Mouse (Mus musculus): ENCODE measurements around the gene Rps29. TPM values are rescaled to one million over a fixed set of nuclear protein-coding genes. Genes with fewer than 3 reads are reported as not detected.
A peak's percentile ranks its signal among the peaks of the same experiment; 100 is the strongest.
"Not testable (repeated sequence)": the region's sequence is repeated elsewhere in the genome, so short reads cannot be mapped to it uniquely, and the experiment has no call there.

Gene Rps29
- polyA plus RNA-seq (2015; fragmentation: Nextera tagmentation; extraction: Ambion mirVana) = 1,017 and 1,154 TPM in 2 replicates

DNA sequence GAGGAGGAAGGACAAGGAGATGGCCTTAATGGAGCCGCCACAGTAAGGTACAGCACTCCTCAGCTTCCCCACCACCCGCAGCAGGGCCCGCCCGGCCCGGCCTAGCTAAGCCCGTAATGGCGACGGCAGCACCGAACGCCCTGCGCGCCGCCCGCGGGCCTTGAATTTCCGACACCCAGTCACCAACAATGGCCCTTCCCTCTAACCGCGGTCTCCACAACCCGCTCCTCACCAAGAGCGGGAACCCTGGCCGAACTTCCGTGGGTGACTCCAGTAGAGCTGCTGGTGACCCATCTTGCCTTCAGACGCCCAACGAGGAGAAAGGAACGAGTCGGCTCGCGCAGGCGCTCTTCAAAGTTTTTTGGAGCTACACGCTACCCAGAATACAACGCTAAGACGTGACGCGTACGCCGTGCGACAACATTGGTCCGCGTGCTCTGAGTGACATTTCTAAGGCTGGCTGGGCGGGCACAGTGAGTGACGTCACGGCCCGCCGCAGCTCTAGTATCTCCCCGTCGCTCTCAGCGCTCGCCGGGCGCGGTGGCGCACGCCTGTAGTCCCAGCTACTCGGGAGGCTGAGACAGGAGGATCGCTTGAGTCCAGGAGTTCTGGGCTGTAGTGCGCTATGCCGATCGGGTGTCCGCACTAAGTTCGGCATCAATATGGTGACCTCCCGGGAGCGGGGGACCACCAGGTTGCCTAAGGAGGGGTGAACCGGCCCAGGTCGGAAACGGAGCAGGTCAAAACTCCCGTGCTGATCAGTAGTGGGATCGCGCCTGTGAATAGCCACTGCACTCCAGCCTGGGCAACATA lies at the start of gene Rps29:
TSS of gene Rps29 (minus strand) at position 422 of the 813 bp plus-strand sequence.
- Histone ChIP-seq H3K27ac (replicated peaks) (peak within 1 kb of the TSS; percentile 96), H3K4me3 (peak within 1 kb of the TSS; percentile 73), H3K36me3 (peaks cover 21% of the 10 kb centered on the region), H3K4me2 (peak within 1 kb of the TSS; percentile 74), H3K9ac (peak within 1 kb of the TSS; percentile 89), H3K4me1 (replicated peaks) (peaks cover 13% of the 10 kb centered on the region)
- peak; percentile 99 for ATAC-seq (ENCODE audit: low read depth)
- H3K9me3 ChIP-seq, H3K27me3 ChIP-seq: not testable (repeated sequence)
- under 1% methylated on average over 59 of the region's 68 CpGs for WGBS

DNA sequence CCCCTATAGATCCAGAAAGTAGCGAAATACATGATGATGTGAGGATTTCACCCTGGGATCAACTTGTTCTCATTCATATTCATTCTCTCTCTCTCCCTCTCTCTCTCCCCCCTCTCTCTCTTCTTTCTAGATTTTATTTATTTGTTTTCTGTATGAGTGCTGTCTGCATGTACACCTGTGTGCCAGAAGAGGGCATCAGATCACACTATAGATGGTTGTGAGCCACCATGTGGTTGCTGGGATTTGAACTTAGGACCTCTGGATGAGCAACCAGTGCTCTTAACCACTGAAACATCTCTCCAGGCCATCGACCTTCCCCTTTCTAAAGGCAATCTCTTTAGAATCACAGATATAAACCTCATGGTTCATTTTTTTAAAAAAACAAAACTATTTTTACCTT lies 49.5 kb upstream of the Rps29 start:
- Histone ChIP-seq H3K9me3 (no peaks in the 10 kb centered on the region), H3K27me3 (no peaks in the 10 kb centered on the region), H3K4me3 (no peak overlapping the region), H3K4me2 (no peak overlapping the region), H3K4me1 (replicated peaks) (0 out of 2 replicates have a peak, but pooled peaks cover 2% of the 10 kb centered on the region), H3K27ac (replicated peaks) (no peak overlapping the region), H3K9ac (no peak overlapping the region), H3K36me3 (no peaks in the 10 kb centered on the region; the same call in 1 of the 2 replicates)
- no peak for ATAC-seq (ENCODE audit: low read depth)
- WGBS = 88% methylated on average over 2 of the region's 2 CpGs

DNA sequence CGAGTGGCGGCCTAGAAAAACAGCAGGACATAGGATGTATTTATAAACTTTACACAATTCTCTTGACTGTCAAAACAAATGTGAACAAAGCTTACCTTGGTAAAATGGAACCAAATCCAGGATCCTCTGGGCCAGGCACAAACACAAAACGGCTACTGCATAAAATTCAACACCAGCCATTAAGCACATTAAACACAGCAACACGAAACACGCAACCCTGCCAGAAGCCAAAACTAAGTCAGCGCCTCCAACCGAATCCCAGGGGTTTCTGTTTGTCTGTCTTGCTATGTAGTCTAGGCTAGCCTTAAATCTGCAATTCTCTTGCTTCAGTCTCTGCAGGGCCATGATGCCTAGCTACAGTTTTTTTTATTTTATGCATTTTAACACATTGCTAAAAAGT lies 48.9 kb upstream of the Rps29 start:
- 0 out of 2 replicates have a peak, but pooled peaks cover 2% of the 10 kb centered on the region for H3K4me1 ChIP-seq (replicated peaks)
- no peak overlapping the region for H3K4me3 ChIP-seq
- no peak overlapping the region for H3K4me2 ChIP-seq
- H3K27me3 ChIP-seq = no peaks in the 10 kb centered on the region
- no peaks in the 10 kb centered on the region; the same call in 1 of the 2 replicates for H3K36me3 ChIP-seq
- no peaks in the 10 kb centered on the region for H3K9me3 ChIP-seq
- H3K9ac ChIP-seq = no peak overlapping the region
- ATAC-seq (ENCODE audit: low read depth) = no peak
- H3K27ac ChIP-seq (replicated peaks) = no peak overlapping the region
- WGBS = 94% methylated on average over 7 of the region's 7 CpGs

DNA sequence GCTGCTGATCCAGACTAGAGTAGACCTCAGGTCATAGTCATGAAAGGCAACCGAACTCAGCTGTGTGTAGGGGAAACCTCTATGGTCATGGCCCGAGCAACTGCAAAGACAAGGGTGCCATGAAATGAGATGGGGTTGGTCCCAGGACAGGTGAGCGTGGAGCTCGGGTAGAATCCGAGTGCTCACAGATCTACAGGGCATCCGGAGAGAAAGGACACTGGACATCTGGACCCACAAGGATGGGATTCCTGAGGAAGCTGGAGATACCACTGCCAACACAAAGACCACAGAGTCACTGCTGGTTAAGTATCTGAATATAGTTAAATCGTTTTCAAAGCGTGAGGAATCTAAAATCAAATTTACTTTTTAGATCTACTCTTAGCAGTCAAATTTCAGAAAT lies 48.4 kb upstream of the Rps29 start:
- no peaks in the 10 kb centered on the region for H3K9me3 ChIP-seq
- H3K27ac ChIP-seq (replicated peaks) = no peak overlapping the region
- H3K4me3 ChIP-seq = no peak overlapping the region
- no peaks in the 10 kb centered on the region; the same call in 1 of the 2 replicates for H3K36me3 ChIP-seq
- ATAC-seq (ENCODE audit: low read depth) = no peak
- WGBS = 94% methylated on average over 8 of the region's 8 CpGs
- H3K27me3 ChIP-seq = no peaks in the 10 kb centered on the region
- H3K4me2 ChIP-seq = no peak overlapping the region
- no peak overlapping the region for H3K9ac ChIP-seq
- H3K4me1 ChIP-seq (replicated peaks) = 0 out of 2 replicates have a peak, but pooled peaks cover 2% of the 10 kb centered on the region

DNA sequence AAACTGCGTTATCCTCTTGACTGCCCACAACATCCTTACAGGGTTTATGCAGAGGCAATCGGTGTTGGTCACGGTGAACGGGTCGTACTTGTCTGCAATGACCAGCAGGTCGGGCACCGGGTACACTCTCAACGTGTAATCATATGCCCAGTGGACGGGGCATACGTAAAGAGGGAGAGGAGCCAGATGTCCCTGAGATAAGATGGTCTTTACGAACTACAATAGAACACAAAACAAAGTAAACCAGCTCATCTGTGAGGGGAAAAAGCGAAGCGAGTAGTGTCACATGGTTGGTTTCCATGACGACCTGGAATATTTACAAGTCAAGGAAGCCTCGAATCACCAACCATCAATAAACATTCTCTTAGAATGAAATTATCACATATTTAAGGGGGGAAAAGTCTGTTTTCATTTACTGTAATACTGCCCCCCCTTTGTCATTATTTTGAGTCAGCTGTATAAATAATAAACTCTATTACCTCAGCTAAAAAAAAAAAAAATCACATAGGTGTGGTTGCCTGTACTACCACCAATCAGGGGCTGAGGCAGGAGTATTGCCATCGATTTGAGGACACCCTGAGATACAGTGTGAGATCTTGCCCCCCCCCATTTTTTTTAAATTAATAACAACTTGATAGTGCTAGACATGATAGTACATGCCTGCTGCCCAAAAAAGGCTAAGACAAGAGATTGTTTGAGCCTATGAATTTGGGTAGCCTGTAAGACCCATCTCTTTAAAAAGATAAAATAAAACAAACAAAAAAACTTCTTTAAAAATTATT lies 45.3 kb upstream of the Rps29 start, which contains the start of gene Gm49384:
TSS of gene Gm49384 (minus strand) at position 216 of the 782 bp plus-strand sequence.
- Histone ChIP-seq H3K27me3 (no peaks in the 10 kb centered on the region), H3K4me2 (no peak within 1 kb of the TSS), H3K9ac (no peak within 1 kb of the TSS), H3K4me1 (replicated peaks) (peaks cover 9% of the 10 kb centered on the region; the same call in 1 of the 2 replicates), H3K4me3 (no peak within 1 kb of the TSS), H3K36me3 (peaks cover 11% of the 10 kb centered on the region), H3K9me3 (no peaks in the 10 kb centered on the region), H3K27ac (replicated peaks) (no peak within 1 kb of the TSS)
- WGBS = 63% methylated on average over 16 of the region's 16 CpGs
- ATAC-seq (ENCODE audit: low read depth) = peak; percentile 49; the same call in 1 of the 2 replicates

DNA sequence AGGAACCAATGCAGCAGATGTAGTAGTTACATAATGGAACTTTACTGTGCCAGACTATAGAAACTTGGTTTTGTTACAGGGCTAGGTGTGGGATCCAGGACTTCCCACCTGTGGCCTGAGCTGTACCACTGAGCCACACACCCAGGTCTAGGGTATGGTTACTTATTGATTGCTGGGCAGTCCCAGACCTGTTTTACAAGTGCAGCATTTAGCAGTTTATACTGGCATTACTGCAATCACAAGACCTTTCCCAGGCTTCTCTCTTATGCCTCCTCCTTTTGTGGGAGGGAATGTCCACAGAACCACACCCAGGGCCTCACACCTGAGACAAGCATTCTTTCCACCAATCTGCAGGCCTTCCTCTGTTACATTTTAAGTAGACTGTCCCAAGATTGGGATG lies 40.0 kb upstream of the Rps29 start:
- peak overlapping the region; percentile 97 for H3K4me2 ChIP-seq
- H3K9me3 ChIP-seq = no peaks in the 10 kb centered on the region
- H3K4me3 ChIP-seq = 0 out of 2 replicates have a peak overlapping the region, but pooled peaks have one; percentile 2
- H3K27ac ChIP-seq (replicated peaks) = no peak overlapping the region
- H3K27me3 ChIP-seq = no peaks in the 10 kb centered on the region
- peaks cover 35% of the 10 kb centered on the region for H3K4me1 ChIP-seq (replicated peaks)
- 0 out of 2 replicates have a peak overlapping the region, but pooled peaks have one; percentile 18 for H3K9ac ChIP-seq
- no peak for ATAC-seq (ENCODE audit: low read depth)
- H3K36me3 ChIP-seq = peaks cover 11% of the 10 kb centered on the region

DNA sequence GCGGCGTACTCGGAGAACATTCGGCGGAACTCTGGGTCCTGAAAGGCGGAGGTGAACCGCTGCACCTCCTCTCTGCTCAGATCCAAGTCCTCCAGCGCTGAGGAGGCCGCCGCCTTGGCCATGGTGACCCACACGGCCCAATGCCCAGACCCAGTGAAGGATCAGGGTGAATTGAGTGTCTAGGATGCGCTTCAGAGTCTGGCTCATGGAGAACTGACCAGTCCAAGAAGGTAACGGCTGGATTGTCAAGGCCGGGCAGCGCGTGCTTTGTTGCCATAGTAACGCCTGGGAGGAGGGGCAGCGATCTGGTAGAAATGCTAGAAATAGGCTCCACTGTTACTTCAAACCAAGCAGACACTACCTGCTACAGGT lies 39.2 kb upstream of the Rps29 start, which contains the start of gene Dnaaf2:
TSS of gene Dnaaf2 (minus strand) at position 266 of the 372 bp plus-strand sequence.
- Histone ChIP-seq H3K36me3 (peaks cover 11% of the 10 kb centered on the region), H3K9ac (peak within 1 kb of the TSS; percentile 88), H3K9me3 (no peaks in the 10 kb centered on the region), H3K27me3 (no peaks in the 10 kb centered on the region), H3K4me2 (peak within 1 kb of the TSS; percentile 97), H3K4me1 (replicated peaks) (peaks cover 33% of the 10 kb centered on the region), H3K27ac (replicated peaks) (peak within 1 kb of the TSS; percentile 94), H3K4me3 (peak within 1 kb of the TSS; percentile 84)
- ATAC-seq (ENCODE audit: low read depth) = peak; percentile 24
- under 1% methylated on average over 18 of the region's 18 CpGs for WGBS

DNA sequence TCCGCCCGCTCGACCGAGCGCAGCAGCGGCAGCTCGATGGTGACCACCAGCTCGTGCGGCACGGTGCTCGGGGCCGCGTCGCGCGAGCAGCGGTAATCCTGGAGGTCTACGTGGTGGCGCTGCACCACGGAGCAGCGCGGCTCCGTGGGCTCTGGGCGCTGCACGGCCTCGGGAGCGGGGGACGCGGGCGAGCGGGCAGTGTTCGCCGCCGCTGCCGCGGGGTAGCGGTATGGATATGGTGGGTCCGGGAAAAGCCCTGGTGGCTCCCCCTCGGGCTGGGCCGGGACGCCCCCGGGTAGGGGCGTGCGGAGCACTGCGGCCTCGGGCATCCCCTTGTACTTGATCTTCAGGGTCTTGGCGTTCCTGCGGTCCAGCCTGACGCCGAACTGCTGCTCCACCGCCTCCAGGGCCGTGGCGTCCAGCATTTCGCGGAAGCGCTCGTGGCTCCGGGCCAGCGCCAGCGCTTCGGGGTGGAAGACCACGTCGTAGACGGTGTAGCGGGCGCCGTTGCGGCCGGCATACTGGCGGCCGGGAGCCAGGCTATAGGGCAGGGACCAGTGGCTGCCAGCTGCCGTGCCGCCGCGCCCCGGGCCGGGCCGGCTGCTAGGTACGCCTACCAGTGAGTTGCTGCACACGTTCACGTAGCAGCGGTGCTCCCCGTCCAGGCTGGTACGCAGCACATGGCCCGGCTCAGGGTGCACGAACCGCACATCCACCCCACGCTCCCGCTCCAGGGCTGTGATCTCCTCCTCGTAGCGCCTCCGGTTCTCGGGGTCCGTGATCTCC lies 38.6 kb upstream of the Rps29 start:
- H3K36me3 ChIP-seq = peaks cover 11% of the 10 kb centered on the region
- peak overlapping the region; percentile 94 for H3K27ac ChIP-seq (replicated peaks)
- H3K4me3 ChIP-seq = peak overlapping the region; percentile 84
- peaks cover 33% of the 10 kb centered on the region for H3K4me1 ChIP-seq (replicated peaks)
- peak overlapping the region; percentile 88 for H3K9ac ChIP-seq
- ATAC-seq (ENCODE audit: low read depth) = peak; percentile 80
- whole genome bisulfite sequencing = under 1% methylated on average over 93 of the region's 94 CpGs
- H3K4me2 ChIP-seq = peak overlapping the region; percentile 97
- H3K27me3 ChIP-seq = no peaks in the 10 kb centered on the region
- H3K9me3 ChIP-seq = no peaks in the 10 kb centered on the region

DNA sequence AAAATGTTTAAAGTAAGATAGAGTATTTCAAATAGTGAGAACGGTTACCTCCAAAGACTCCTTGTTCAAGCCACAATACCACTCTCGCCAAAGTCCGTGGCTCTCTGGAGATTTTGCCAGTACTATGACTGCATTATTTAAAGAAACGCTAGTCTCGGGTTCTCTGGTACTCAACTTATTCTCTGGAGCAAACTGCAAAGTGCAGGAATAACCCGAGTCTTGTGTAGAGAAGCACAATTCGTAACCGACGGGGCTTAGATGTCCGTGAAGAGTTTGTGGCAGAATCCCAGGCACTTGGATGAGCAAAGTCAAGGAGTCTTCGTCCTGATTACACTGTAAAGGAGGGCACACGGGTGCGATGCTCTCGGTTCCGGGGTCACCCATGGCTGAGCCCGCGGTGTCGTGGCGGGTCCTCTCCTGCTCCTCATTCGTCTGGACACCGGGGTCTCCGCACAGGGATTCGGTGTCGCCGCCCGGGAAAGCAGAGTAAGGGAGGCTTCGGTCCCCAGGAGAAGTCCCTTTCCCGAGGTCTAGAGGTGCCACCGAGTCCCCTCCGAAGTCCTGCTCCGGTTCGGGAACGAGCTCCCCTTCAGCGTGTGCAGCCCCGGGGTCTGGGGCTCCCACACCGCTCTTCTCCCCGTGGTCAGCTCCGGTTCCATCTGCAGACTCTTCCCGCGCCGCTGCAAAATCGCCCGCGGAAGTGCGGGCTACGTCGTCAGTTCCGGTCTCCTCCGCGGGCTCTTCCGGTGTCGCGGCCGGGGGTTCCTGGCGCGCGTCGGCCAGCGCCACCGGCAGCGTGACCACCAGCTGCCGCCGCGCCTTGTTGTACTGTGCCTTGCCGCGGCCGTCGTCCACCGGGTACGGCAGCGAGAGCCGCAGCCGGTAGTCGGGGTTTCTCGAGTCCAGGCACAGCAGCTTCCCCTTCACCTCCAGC lies 37.7 kb upstream of the Rps29 start, which contains the start of gene Gm49383:
TSS of gene Gm49383 (minus strand) at position 661 of the 934 bp plus-strand sequence.
- WGBS = under 1% methylated on average over 75 of the region's 75 CpGs
- peaks cover 33% of the 10 kb centered on the region for H3K4me1 ChIP-seq (replicated peaks)
- H3K9me3 ChIP-seq = no peaks in the 10 kb centered on the region
- H3K27me3 ChIP-seq = no peaks in the 10 kb centered on the region
- H3K36me3 ChIP-seq = peaks cover 11% of the 10 kb centered on the region
- H3K4me3 ChIP-seq = peak within 1 kb of the TSS; percentile 84
- H3K9ac ChIP-seq = peak within 1 kb of the TSS; percentile 88
- peak within 1 kb of the TSS; percentile 94 for H3K27ac ChIP-seq (replicated peaks)
- peak; percentile 88 for ATAC-seq (ENCODE audit: low read depth)
- H3K4me2 ChIP-seq = peak within 1 kb of the TSS; percentile 97

DNA sequence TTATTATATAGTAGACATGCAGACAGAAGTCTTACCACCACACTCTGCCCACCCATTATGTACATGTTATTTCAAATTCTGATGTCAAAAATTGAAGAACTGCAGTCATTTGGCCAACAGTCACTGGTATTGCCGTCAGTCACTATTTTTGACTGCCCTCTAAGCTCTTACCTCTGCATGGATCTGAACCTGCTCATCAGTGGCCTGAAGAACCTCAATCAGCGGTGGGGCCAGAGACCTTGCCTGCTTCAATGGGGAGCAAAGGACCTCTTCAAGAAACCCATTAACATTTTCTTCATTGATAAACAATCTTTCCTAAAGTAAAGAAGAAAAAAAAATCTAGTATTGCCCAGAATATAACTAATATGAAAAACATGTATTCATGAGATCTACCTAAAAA lies 33.7 kb upstream of the Rps29 start:
- Histone ChIP-seq H3K4me2 (no peak overlapping the region), H3K9me3 (no peaks in the 10 kb centered on the region), H3K27me3 (no peaks in the 10 kb centered on the region), H3K36me3 (peaks cover 24% of the 10 kb centered on the region), H3K4me3 (no peak overlapping the region), H3K9ac (no peak overlapping the region), H3K4me1 (replicated peaks) (peaks cover 18% of the 10 kb centered on the region), H3K27ac (replicated peaks) (no peak overlapping the region)
- 94% methylated on average over 2 of the region's 2 CpGs for whole genome bisulfite sequencing
- ATAC-seq (ENCODE audit: low read depth) = no peak

All from neural tube, embryonic 13.5 days (tissue).